Mouse (Mus musculus): Measurements from ENCODE around the gene Ube2t. TPM values are rescaled to one million over a fixed set of nuclear protein-coding genes. Genes with fewer than 3 reads are reported as not detected.

Gene Ube2t
- polyA plus RNA-seq, 1 experiment from 2014 or later, result 28.4 TPM

DNA sequence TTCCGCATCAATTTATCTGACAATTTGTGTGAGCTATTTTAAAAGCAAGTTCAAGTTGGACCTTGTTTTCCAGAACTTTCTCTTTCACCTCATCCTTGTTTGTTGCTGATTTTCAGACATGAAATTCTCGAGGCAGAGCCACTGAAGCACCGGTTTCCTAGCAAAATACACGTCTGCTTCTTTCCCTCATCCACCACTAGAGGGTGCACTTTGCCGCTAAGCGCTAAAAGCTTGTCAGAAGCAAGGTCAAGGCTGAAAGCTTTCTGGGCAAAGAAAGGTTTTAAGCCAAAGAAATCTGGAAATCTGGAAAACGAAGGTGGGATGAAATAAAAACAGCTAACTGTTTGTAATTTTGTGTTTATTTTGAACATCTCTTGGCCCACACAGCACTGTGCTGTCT lies 27.0 kb downstream of the Ube2t start:
- Histone ChIP-seq H3K4me3 (ENCODE audit: low read length) (no peak overlapping the region), H3K4me2 (ENCODE audit: low read depth, low read length) (no peak overlapping the region), H3K9me3 (ENCODE audit: control insufficient read depth, low read length) (no peaks in the 10 kb centered on the region), H3K9ac (ENCODE audit: low read depth, low read length) (no peak overlapping the region), H3K36me3 (ENCODE audit: control insufficient read depth, insufficient read depth, low read length) (no peaks in the 10 kb centered on the region), H3K27me3 (replicated peaks; ENCODE audit: control insufficient read depth, insufficient read depth, low read length) (peaks cover 4% of the 10 kb centered on the region; the same call in 1 of the 2 replicates), H3K27ac (ENCODE audit: low read length) (no peak overlapping the region), H3K4me1 (ENCODE audit: control insufficient read depth, insufficient read depth, low read length) (peaks cover 4% of the 10 kb centered on the region; the same call in 1 of the 2 replicates)
- no peak for ATAC-seq
- 6% methylated on average over 7 of the region's 7 CpGs for WGBS

- 29% methylated on average over 8 of the region's 8 CpGs for WGBS
- Histone ChIP-seq H3K36me3 (ENCODE audit: control insufficient read depth, insufficient read depth, low read length) (no peaks in the 10 kb centered on the region), H3K27ac (ENCODE audit: low read length) (no peak overlapping the region), H3K9me3 (ENCODE audit: control insufficient read depth, low read length) (no peaks in the 10 kb centered on the region), H3K4me3 (ENCODE audit: low read length) (no peak overlapping the region), H3K27me3 (replicated peaks; ENCODE audit: control insufficient read depth, insufficient read depth, low read length) (peaks cover 4% of the 10 kb centered on the region; the same call in 1 of the 2 replicates), H3K4me2 (ENCODE audit: low read depth, low read length) (no peak overlapping the region), H3K4me1 (ENCODE audit: control insufficient read depth, insufficient read depth, low read length) (peaks cover 4% of the 10 kb centered on the region; the same call in 1 of the 2 replicates), H3K9ac (ENCODE audit: low read depth, low read length) (no peak overlapping the region)
- no peak for ATAC-seq
These were observed 29.8 kb downstream of the Ube2t start for GRCm38 (mm10) chr1:134992046-134992645.

- WGBS, result 82% methylated on average over 3 of the region's 3 CpGs
- Histone ChIP-seq H3K36me3 (ENCODE audit: control insufficient read depth, insufficient read depth, low read length) (no peaks in the 10 kb centered on the region), H3K27ac (ENCODE audit: low read length) (no peak overlapping the region), H3K4me2 (ENCODE audit: low read depth, low read length) (no peak overlapping the region), H3K4me1 (ENCODE audit: control insufficient read depth, insufficient read depth, low read length) (no peaks in the 10 kb centered on the region), H3K9ac (ENCODE audit: low read depth, low read length) (no peak overlapping the region), H3K27me3 (replicated peaks; ENCODE audit: control insufficient read depth, insufficient read depth, low read length) (no peaks in the 10 kb centered on the region), H3K4me3 (ENCODE audit: low read length) (no peak overlapping the region), H3K9me3 (ENCODE audit: control insufficient read depth, low read length) (no peaks in the 10 kb centered on the region)
- ATAC-seq, result no peak
These were observed 32.4 kb downstream of the Ube2t start for GRCm38 (mm10) chr1:134994739-134995138.

GRCm38 (mm10) chr1:134995437-134995836 lies 33.1 kb downstream of the Ube2t start:
- no peak for ATAC-seq
- H3K27me3 ChIP-seq (replicated peaks; ENCODE audit: control insufficient read depth, insufficient read depth, low read length), result no peaks in the 10 kb centered on the region
- whole genome bisulfite sequencing, result 73% methylated on average over 4 of the region's 4 CpGs
- no peaks in the 10 kb centered on the region for H3K36me3 ChIP-seq (ENCODE audit: control insufficient read depth, insufficient read depth, low read length)
- H3K4me1 ChIP-seq (ENCODE audit: control insufficient read depth, insufficient read depth, low read length), result no peaks in the 10 kb centered on the region
- no peak overlapping the region for H3K27ac ChIP-seq (ENCODE audit: low read length)
- no peak overlapping the region for H3K9ac ChIP-seq (ENCODE audit: low read depth, low read length)
- H3K9me3 ChIP-seq (ENCODE audit: control insufficient read depth, low read length), result no peaks in the 10 kb centered on the region
- no peak overlapping the region for H3K4me3 ChIP-seq (ENCODE audit: low read length)
- H3K4me2 ChIP-seq (ENCODE audit: low read depth, low read length), result no peak overlapping the region

- WGBS, result 19% methylated on average over 1 of the region's 1 CpGs
- ATAC-seq, result no peak
- no peaks in the 10 kb centered on the region for H3K27me3 ChIP-seq (replicated peaks; ENCODE audit: control insufficient read depth, insufficient read depth, low read length)
- H3K4me1 ChIP-seq (ENCODE audit: control insufficient read depth, insufficient read depth, low read length), result no peaks in the 10 kb centered on the region
- H3K36me3 ChIP-seq (ENCODE audit: control insufficient read depth, insufficient read depth, low read length), result no peaks in the 10 kb centered on the region
- no peak overlapping the region for H3K27ac ChIP-seq (ENCODE audit: low read length)
- no peak overlapping the region for H3K4me3 ChIP-seq (ENCODE audit: low read length)
- no peak overlapping the region for H3K4me2 ChIP-seq (ENCODE audit: low read depth, low read length)
- H3K9ac ChIP-seq (ENCODE audit: low read depth, low read length), result no peak overlapping the region
- H3K9me3 ChIP-seq (ENCODE audit: control insufficient read depth, low read length), result no peaks in the 10 kb centered on the region
These were observed 33.6 kb downstream of the Ube2t start for GRCm38 (mm10) chr1:134995954-134996353.

GRCm38 (mm10) chr1:134996471-134996870 lies 34.1 kb downstream of the Ube2t start:
- ATAC-seq, result no peak
- Histone ChIP-seq H3K27ac (ENCODE audit: low read length) (no peak overlapping the region), H3K4me2 (ENCODE audit: low read depth, low read length) (no peak overlapping the region), H3K36me3 (ENCODE audit: control insufficient read depth, insufficient read depth, low read length) (no peaks in the 10 kb centered on the region), H3K4me1 (ENCODE audit: control insufficient read depth, insufficient read depth, low read length) (no peaks in the 10 kb centered on the region), H3K27me3 (replicated peaks; ENCODE audit: control insufficient read depth, insufficient read depth, low read length) (no peaks in the 10 kb centered on the region), H3K9me3 (ENCODE audit: control insufficient read depth, low read length) (no peaks in the 10 kb centered on the region), H3K4me3 (ENCODE audit: low read length) (no peak overlapping the region), H3K9ac (ENCODE audit: low read depth, low read length) (no peak overlapping the region)
- WGBS, result 76% methylated on average over 7 of the region's 7 CpGs

DNA sequence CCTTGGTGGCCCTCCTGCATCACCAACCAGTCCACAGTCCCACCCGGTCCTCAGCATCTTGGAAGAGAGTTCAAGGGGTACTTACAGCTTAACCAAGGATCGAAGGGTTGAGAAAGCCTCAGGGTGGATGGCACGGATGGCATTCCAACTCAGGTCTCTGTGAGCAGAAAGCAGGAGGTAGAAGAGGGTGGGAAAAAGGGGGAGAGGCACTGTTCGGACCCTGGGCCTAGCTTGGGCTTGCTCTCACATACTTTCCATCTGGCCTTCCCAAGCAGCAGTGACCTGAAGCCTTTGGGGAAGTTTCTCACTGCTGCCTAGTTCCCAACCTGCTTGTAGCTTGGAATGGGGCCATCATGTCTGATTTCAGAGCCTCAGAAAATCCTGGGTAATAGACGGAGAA lies 35.2 kb downstream of the Ube2t start:
- Histone ChIP-seq H3K4me1 (ENCODE audit: control insufficient read depth, insufficient read depth, low read length) (no peaks in the 10 kb centered on the region), H3K9ac (ENCODE audit: low read depth, low read length) (no peak overlapping the region), H3K27ac (ENCODE audit: low read length) (no peak overlapping the region), H3K4me2 (ENCODE audit: low read depth, low read length) (no peak overlapping the region), H3K9me3 (ENCODE audit: control insufficient read depth, low read length) (no peaks in the 10 kb centered on the region), H3K27me3 (replicated peaks; ENCODE audit: control insufficient read depth, insufficient read depth, low read length) (no peaks in the 10 kb centered on the region), H3K4me3 (ENCODE audit: low read length) (no peak overlapping the region), H3K36me3 (ENCODE audit: control insufficient read depth, insufficient read depth, low read length) (no peaks in the 10 kb centered on the region)
- 66% methylated on average over 5 of the region's 5 CpGs for WGBS
- no peak for ATAC-seq

DNA sequence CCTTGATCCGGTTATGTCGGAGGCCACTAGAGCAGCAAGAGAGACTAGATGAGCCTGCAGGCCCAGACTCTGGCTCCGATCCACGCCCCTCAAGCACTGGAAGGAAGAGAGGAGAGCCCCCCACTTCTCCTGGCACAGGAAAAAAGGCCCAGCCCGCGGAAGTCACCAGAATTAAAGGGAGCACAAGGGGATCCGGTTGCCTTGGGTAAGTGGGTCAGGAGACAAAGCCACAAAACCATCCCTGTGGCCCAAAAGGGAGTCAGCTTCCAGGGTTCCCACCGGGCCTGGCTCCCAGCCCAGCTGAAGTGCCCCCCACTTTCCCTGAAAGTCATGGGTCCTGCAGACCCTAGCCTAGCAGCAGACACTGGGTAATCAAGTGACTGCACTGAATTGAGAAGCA lies 35.9 kb downstream of the Ube2t start:
- Histone ChIP-seq H3K9me3 (ENCODE audit: control insufficient read depth, low read length) (no peaks in the 10 kb centered on the region), H3K36me3 (ENCODE audit: control insufficient read depth, insufficient read depth, low read length) (no peaks in the 10 kb centered on the region), H3K4me2 (ENCODE audit: low read depth, low read length) (no peak overlapping the region), H3K27ac (ENCODE audit: low read length) (no peak overlapping the region), H3K4me1 (ENCODE audit: control insufficient read depth, insufficient read depth, low read length) (no peaks in the 10 kb centered on the region), H3K4me3 (ENCODE audit: low read length) (no peak overlapping the region), H3K27me3 (replicated peaks; ENCODE audit: control insufficient read depth, insufficient read depth, low read length) (no peaks in the 10 kb centered on the region), H3K9ac (ENCODE audit: low read depth, low read length) (no peak overlapping the region)
- no peak for ATAC-seq
- 77% methylated on average over 8 of the region's 8 CpGs for WGBS

DNA sequence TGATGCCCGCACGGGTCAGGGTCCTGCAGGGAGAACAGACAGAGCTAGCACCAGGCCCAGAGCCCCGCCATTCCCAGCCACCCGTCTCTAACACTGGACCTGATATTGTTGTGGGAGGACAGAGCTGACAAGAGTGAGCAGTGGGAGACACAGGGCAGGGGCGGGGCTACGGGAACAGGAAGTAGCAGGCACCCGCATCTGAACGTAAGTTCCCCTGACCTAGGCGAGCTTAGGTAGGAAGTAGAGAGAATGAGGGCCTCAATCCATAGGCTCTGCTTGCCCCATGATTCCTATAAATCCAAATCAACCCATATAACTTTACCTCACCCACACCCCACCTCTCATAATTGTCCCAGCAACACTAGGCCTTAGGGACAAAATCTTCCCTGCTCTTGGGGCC lies 38.2 kb downstream of the Ube2t start:
- ATAC-seq, result no peak
- no peaks in the 10 kb centered on the region for H3K27me3 ChIP-seq (replicated peaks; ENCODE audit: control insufficient read depth, insufficient read depth, low read length)
- no peak overlapping the region for H3K27ac ChIP-seq (ENCODE audit: low read length)
- no peaks in the 10 kb centered on the region for H3K36me3 ChIP-seq (ENCODE audit: control insufficient read depth, insufficient read depth, low read length)
- H3K4me2 ChIP-seq (ENCODE audit: low read depth, low read length), result no peak overlapping the region
- 77% methylated on average over 9 of the region's 9 CpGs for WGBS
- no peak overlapping the region for H3K9ac ChIP-seq (ENCODE audit: low read depth, low read length)
- no peaks in the 10 kb centered on the region for H3K4me1 ChIP-seq (ENCODE audit: control insufficient read depth, insufficient read depth, low read length)
- no peaks in the 10 kb centered on the region for H3K9me3 ChIP-seq (ENCODE audit: control insufficient read depth, low read length)
- H3K4me3 ChIP-seq (ENCODE audit: low read length), result no peak overlapping the region

DNA sequence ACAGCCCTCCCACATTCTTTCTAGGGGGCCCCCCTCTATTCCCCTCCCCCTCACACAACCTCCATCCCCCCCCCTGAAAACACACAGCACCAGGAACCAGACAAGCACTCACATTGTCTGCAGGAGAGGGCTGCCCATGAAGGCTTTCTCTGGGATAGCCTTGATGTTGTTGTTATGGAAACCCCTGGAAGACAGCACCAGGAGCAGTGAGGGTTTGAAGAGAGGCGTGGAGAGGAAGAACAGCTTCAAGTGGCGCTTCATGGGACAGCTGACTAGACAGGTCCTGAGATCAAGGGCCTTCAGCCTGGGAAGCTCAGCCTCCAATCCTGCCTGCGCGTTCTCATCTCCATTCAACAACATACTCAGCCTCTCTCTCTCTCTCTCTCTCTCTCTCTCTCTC lies 41.0 kb downstream of the Ube2t start:
- Histone ChIP-seq H3K9me3 (ENCODE audit: control insufficient read depth, low read length) (no peaks in the 10 kb centered on the region), H3K4me3 (ENCODE audit: low read length) (no peak overlapping the region), H3K9ac (ENCODE audit: low read depth, low read length) (no peak overlapping the region), H3K27me3 (replicated peaks; ENCODE audit: control insufficient read depth, insufficient read depth, low read length) (no peaks in the 10 kb centered on the region), H3K36me3 (ENCODE audit: control insufficient read depth, insufficient read depth, low read length) (no peaks in the 10 kb centered on the region), H3K27ac (ENCODE audit: low read length) (no peak overlapping the region), H3K4me2 (ENCODE audit: low read depth, low read length) (no peak overlapping the region), H3K4me1 (ENCODE audit: control insufficient read depth, insufficient read depth, low read length) (no peaks in the 10 kb centered on the region)
- 48% methylated on average over 4 of the region's 4 CpGs for WGBS
- no peak for ATAC-seq

Measured in intestine, embryonic 16.5 days (tissue).